ENCODE assay signal across 9 mouse cellular contexts in genomic region chr15:103537822-103538213, GRCm38 (mm10). TPM values are rescaled to one million over a fixed set of nuclear protein-coding genes. Genes with fewer than 3 reads are reported as not detected.
DNase-seq lines count a peak whose midpoint lies in the region; ATAC-seq and TF ChIP-seq lines count a peak whose summit lies in the region.
"Had no signal": no experiment of that assay in that cellular context is flagged by ENCODE, and none has a peak within 500 bp of the region (broad histone marks: within the 10 kb centered on the region; RNA-seq: fewer than 3 reads in every experiment).

TSS of gene Ppp1r1a (minus strand) at chr15:103538003.

- WGBS in forebrain, postnatal 0 days, result under 1% methylated on average over 36 of the region's 36 CpGs
- WGBS in hindbrain, embryonic 11.5 days, result under 1% methylated on average over 35 of the region's 36 CpGs

- no peak for TF ChIP-seq CTCF in Patski (IDR thresholded peaks at IDR 0.05)
- TF ChIP-seq CTCF in forebrain, postnatal 0 days (IDR thresholded peaks at IDR 0.05; ENCODE audit: low read depth), result no peak

- no peaks in the 10 kb centered on the region for H3K4me1 ChIP-seq in forebrain, postnatal 0 days (ENCODE audit: insufficient read depth)
- no peaks in the 10 kb centered on the region for H3K4me1 ChIP-seq in hindbrain, embryonic 11.5 days (replicated peaks; ENCODE audit: control insufficient read depth, insufficient read depth, low read length)

- peaks cover 5% of the 10 kb centered on the region; the same call in 1 of the 2 replicates for H3K36me3 ChIP-seq in forebrain, postnatal 0 days (ENCODE audit: insufficient read depth)
- H3K36me3 ChIP-seq in hindbrain, embryonic 11.5 days (ENCODE audit: control insufficient read depth, insufficient read depth, low read length), result no peaks in the 10 kb centered on the region

- in situ Hi-C loops in Patski (cut with MboI; ENCODE audit: low pct_unique_long_range_greater_than_20kb), result no loop called here

- CTCF ChIA-PET in Patski (lab: Charles Lee), result interaction anchor here (4.2 kb wide), 1 partner anchor 13 kb away, joined by 15 read pairs; no protein-coding TSS in a partner anchor

- peak within 1 kb of the TSS; percentile 75 for H3K27ac ChIP-seq in forebrain, postnatal 0 days (ENCODE audit: low read depth, low read length)
- H3K27ac ChIP-seq in hindbrain, embryonic 11.5 days (ENCODE audit: low read depth, low read length), result no peak within 1 kb of the TSS

- H3K9me3 ChIP-seq in forebrain, postnatal 0 days (ENCODE audit: low read length), result no peaks in the 10 kb centered on the region
- no peaks in the 10 kb centered on the region for H3K9me3 ChIP-seq in hindbrain, embryonic 11.5 days (ENCODE audit: control insufficient read depth, low read length)

- peaks cover 45% of the 10 kb centered on the region for H3K27me3 ChIP-seq in Patski
- H3K27me3 ChIP-seq in forebrain, postnatal 0 days (ENCODE audit: insufficient read depth, low read length), result no peaks in the 10 kb centered on the region
- no peaks in the 10 kb centered on the region; the same call in 1 of the 2 replicates for H3K27me3 ChIP-seq in hindbrain, embryonic 11.5 days (ENCODE audit: control insufficient read depth, insufficient read depth, low read length)

- H3K4me2 ChIP-seq in forebrain, postnatal 0 days (ENCODE audit: low read depth), result peak within 1 kb of the TSS; percentile 67
- peak within 1 kb of the TSS; percentile 96 for H3K4me2 ChIP-seq in hindbrain, embryonic 11.5 days (replicated peaks; ENCODE audit: low read depth, low read length)

- peak within 1 kb of the TSS; percentile 80 for H3K4me3 ChIP-seq in forebrain, postnatal 0 days (ENCODE audit: low read depth, low read length)
- H3K4me3 ChIP-seq in hindbrain, embryonic 11.5 days (ENCODE audit: low read depth, low read length), result peak within 1 kb of the TSS; percentile 79

- peak within 1 kb of the TSS; percentile 86 for H3K9ac ChIP-seq in forebrain, postnatal 0 days
- peak within 1 kb of the TSS; percentile 71 for H3K9ac ChIP-seq in hindbrain, embryonic 11.5 days (ENCODE audit: low read depth, low read length)

- POLR2A ChIA-PET in Patski (lab: Charles Lee), result no interaction called here

- peak; percentile 34 for ATAC-seq in Patski
- ATAC-seq in forebrain, postnatal 0 days, result peak; percentile 91
- ATAC-seq in hindbrain, embryonic 11.5 days (ENCODE audit: low FRiP score), result peak; percentile 87

- DNase-seq in Patski (ENCODE audit: low read depth, low spot score), result no peak
- peak; percentile 34 for DNase-seq in cerebellum, adult 11-12 months
- DNase-seq in forebrain, postnatal 0 days, result peak; percentile 82
- DNase-seq in hindbrain, embryonic 11.5 days (ENCODE audit: low spot score), result peak; percentile 81
- peak; percentile 72 to 81 for DNase-seq in layer of hippocampus, postnatal 25 days (ENCODE audit: extremely low spot score in 1 of 2, low spot score in 1 of 2)
- DNase-seq in lung, postnatal 25 days (ENCODE audit: low spot score), result peak; percentile 10
- peak; percentile 84 for DNase-seq in right cerebral cortex, postnatal 4 days
- no peak for DNase-seq in spleen, postnatal 4 days (ENCODE audit: low spot score in 2 of 2)

RNA-seq across cellular contexts. Expression of gene Ppp1r1a, which starts in this region (rescaled TPM):
- 9.4 TPM for polyA plus RNA-seq in Patski (2021)
- 109 and 128 TPM in 2 replicates for total RNA-seq in forebrain, postnatal 0 days (2014; rRNA removed)
- polyA plus RNA-seq in forebrain, postnatal 0 days (2015; fragmentation: Nextera tagmentation; extraction: Ambion mirVana), result 206 and 236 TPM in 2 replicates
- polyA plus RNA-seq in hindbrain, embryonic 11.5 days (2014; fragmentation: Nextera tagmentation; extraction: Ambion mirVana), result 47.9 and 53.7 TPM in 2 replicates
- 100 to 1,000 TPM; 131 to 135 TPM for total RNA-seq in layer of hippocampus, postnatal 25 days (2021)
- total RNA-seq: neutrophil, adult 5-6 weeks had no signal

Comparison
In these comparisons a context has a peak if more than half of its experiments do, and no peak if none do; other contexts are left out.
1. ATAC-seq: peak in every context shown above with its lines; median percentile 91 in forebrain, postnatal 0 days; 87 in hindbrain, embryonic 11.5 days; 34 in Patski.
2. DNase-seq: peak in cerebellum, adult 11-12 months (single experiment), forebrain, postnatal 0 days (single experiment), hindbrain, embryonic 11.5 days (single experiment), layer of hippocampus, postnatal 25 days (2 of 2), lung, postnatal 25 days (single experiment) and right cerebral cortex, postnatal 4 days (single experiment); none in Patski (single experiment) and spleen, postnatal 4 days (0 of 2).